Mouse (Mus musculus) heart, embryonic 12.5 days (tissue): ENCODE measurements around the gene Gm28044. TPM values are rescaled to one million over a fixed set of nuclear protein-coding genes. Genes with fewer than 3 reads are reported as not detected.
A peak's percentile ranks its signal among the peaks of the same experiment; 100 is the strongest.
"Not testable (repeated sequence)": the region's sequence is repeated elsewhere in the genome, so short reads cannot be mapped to it uniquely, and the experiment has no call there.

Experiments used
- ATAC-seq: fragments of 200-750 bp; cut with Nextera tagmentation; 2 replicates; pipeline ENCODE4 v1.8.0; 2017; ENCODE audit warnings: moderate TSS enrichment, moderate library complexity; ENCODE audit not compliant: insufficient number of reproducible peaks, low FRiP score
- H3K27ac ChIP-seq: fragments of 300-500 bp; sonication (generic); 2 replicates; pipeline ENCODE4 v1.5.1; 2016; ENCODE audit warnings: mild to moderate bottlenecking, moderate library complexity; ENCODE audit not compliant: poor library complexity, severe bottlenecking
- H3K27me3 ChIP-seq: fragments of 300-500 bp; sonication (generic); replicated peaks from 2 replicates; pipeline ENCODE4 v1.6.1; 2016; ENCODE audit warnings: mild to moderate bottlenecking, moderate library complexity
- H3K36me3 ChIP-seq: fragments of 300-500 bp; sonication (generic); 2 replicates; pipeline ENCODE4 v1.6.1; 2016; ENCODE audit warnings: mild to moderate bottlenecking, moderate library complexity
- H3K4me1 ChIP-seq: fragments of 300-500 bp; sonication (generic); replicated peaks from 2 replicates; pipeline ENCODE4 v1.6.1; 2016; ENCODE audit warnings: mild to moderate bottlenecking
- H3K4me2 ChIP-seq: fragments of 300-500 bp; sonication (generic); 2 replicates; pipeline ENCODE4 v1.6.1; 2016; ENCODE audit warnings: mild to moderate bottlenecking, moderate library complexity
- H3K4me3 ChIP-seq: fragments of 300-500 bp; sonication (generic); 2 replicates; pipeline ENCODE4 v1.5.1; 2016; ENCODE audit warnings: mild to moderate bottlenecking
- H3K9ac ChIP-seq: fragments of 300-500 bp; sonication (generic); 2 replicates; pipeline ENCODE4 v1.6.1; 2016; ENCODE audit warnings: mild to moderate bottlenecking, moderate library complexity
- H3K9me3 ChIP-seq: fragments of 300-500 bp; sonication (generic); replicated peaks from 2 replicates; pipeline ENCODE4 v1.6.1; 2016; ENCODE audit warnings: mild to moderate bottlenecking, moderate library complexity
- WGBS: fragments of 180-500 bp; shearing (Covaris S2); methylation state at CpG from one replicate; pipeline ENCODE4 v1.1.7; 2016; 5-methylcytosine and 5-hydroxymethylcytosine counted together
- polyA plus RNA-seq: library from polyadenylated mRNA; unstranded; fragments of >200 nt; fragmentation: Nextera tagmentation; extraction: Ambion mirVana; gene quantifications from 2 replicates; pipeline ENCODE4 v1.2.1, GENCODE M21; 2016

Gm28044 gene
- polyA plus RNA-seq, result 0.59 and 2.2 TPM in 2 replicates

- H3K27me3 ChIP-seq, result no peaks in the 10 kb centered on the region
- no peaks in the 10 kb centered on the region for H3K4me1 ChIP-seq
- H3K9ac ChIP-seq, result peak within 1 kb of the TSS; percentile 85
- WGBS, result 0% methylated on average over 15 of the region's 15 CpGs
- no peaks in the 10 kb centered on the region for H3K36me3 ChIP-seq
- peak within 1 kb of the TSS; percentile 77 for H3K4me2 ChIP-seq
- H3K27ac ChIP-seq, result peak within 1 kb of the TSS; percentile 78
- peak within 1 kb of the TSS; percentile 90 for H3K4me3 ChIP-seq
- H3K9me3 ChIP-seq, result no peaks in the 10 kb centered on the region
- peak; percentile 92 for ATAC-seq
Measured at GRCm38 (mm10) chr13:67360131-67360744, at the start of gene Gm28044, which contains the start of gene Zfp953. TSS of gene Gm28044 (minus strand) at chr13:67360536. TSS of gene Zfp953 (minus strand) at chr13:67360605.

GRCm38 (mm10) chr13:67399183-67399903, 39.0 kb upstream of the Gm28044 start, which contains the start of gene Zfp429:
TSS of gene Zfp429 (minus strand) at chr13:67399819.
- peak within 1 kb of the TSS; percentile 57 for H3K27ac ChIP-seq
- WGBS, result 3% methylated on average over 15 of the region's 16 CpGs
- not testable (repeated sequence) for H3K4me1 ChIP-seq

GRCm38 (mm10) chr13:67376255-67376654, 15.9 kb upstream of the Gm28044 start:
- not testable (repeated sequence) for H3K9ac ChIP-seq, H3K4me1 ChIP-seq, ATAC-seq, H3K27ac ChIP-seq, H3K4me3 ChIP-seq, H3K36me3 ChIP-seq, H3K9me3 ChIP-seq, H3K4me2 ChIP-seq, H3K27me3 ChIP-seq
- WGBS, result 75% methylated on average over 3 of the region's 3 CpGs

More at GRCm38 (mm10) chr13:67399183-67399903, 39.0 kb upstream of the Gm28044 start, which contains the start of gene Zfp429:
- not testable (repeated sequence) for H3K27me3 ChIP-seq, H3K9me3 ChIP-seq
- ATAC-seq, result peak; percentile 93
- H3K36me3 ChIP-seq, result peaks cover 10% of the 10 kb centered on the region; the same call in 1 of the 2 replicates
- peak within 1 kb of the TSS; percentile 85 for H3K4me3 ChIP-seq
- H3K4me2 ChIP-seq, result peak within 1 kb of the TSS; percentile 71
- peak within 1 kb of the TSS; percentile 74 for H3K9ac ChIP-seq

- peak within 1 kb of the TSS; percentile 67 for H3K4me2 ChIP-seq
- not testable (repeated sequence) for H3K36me3 ChIP-seq, H3K27ac ChIP-seq, H3K4me1 ChIP-seq, H3K27me3 ChIP-seq, H3K9me3 ChIP-seq
- peak; percentile 96 for ATAC-seq
- H3K4me3 ChIP-seq, result peak within 1 kb of the TSS; percentile 62
- peak within 1 kb of the TSS; percentile 65 for H3K9ac ChIP-seq
- WGBS, result 15% methylated on average over 13 of the region's 15 CpGs
Measured at GRCm38 (mm10) chr13:67375050-67375911, 14.9 kb upstream of the Gm28044 start, which contains the start of the genes Gm28041 and Zfp456. TSS of gene Gm28041 (minus strand) at chr13:67375733. TSS of gene Zfp456 (minus strand) at chr13:67375810.

DNA sequence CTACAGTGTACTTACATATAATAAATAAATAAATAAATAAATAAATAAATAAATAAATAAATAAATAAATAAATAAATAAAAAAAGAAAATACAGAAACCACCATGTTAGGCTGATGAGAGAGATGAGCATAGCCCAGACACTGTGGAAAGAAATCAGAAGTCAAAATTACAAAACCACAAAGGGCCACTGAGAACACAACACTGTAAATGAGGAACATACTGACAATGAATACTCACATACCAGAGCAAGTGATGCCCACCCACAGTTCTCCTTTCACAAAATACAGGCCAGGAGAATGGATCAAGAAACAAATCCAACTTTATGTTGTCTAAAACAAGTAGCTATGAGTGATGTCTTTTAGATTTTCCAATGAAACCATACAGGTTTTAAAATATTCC, 8.5 kb downstream of the Gm28044 start:
- Histone ChIP-seq H3K4me1 (no peaks in the 10 kb centered on the region), H3K27me3 (no peaks in the 10 kb centered on the region), H3K27ac (no peak overlapping the region), H3K36me3 (no peaks in the 10 kb centered on the region), H3K9me3 (no peaks in the 10 kb centered on the region), H3K9ac (no peak overlapping the region), H3K4me3 (no peak overlapping the region), H3K4me2 (no peak overlapping the region)
- ATAC-seq, result no peak

DNA sequence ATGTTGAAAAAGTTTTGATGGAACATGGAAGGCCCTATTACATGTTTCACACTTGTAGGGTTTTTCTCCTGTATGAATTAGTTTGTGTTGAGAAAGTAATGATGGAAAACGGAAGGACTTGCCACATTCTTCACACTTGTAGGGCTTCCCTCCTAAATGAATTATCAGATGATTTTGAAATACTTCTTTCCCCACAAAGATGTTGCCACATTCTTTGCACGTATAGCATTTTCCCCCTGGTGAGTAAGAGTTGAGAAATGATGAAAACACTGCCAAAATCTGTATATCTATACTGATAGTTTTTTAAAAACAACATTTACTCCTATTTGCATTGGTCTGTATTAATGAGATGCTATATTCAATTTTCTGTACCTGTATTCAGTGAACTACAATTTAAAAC, 16.9 kb downstream of the Gm28044 start:
- Histone ChIP-seq H3K9me3 (no peaks in the 10 kb centered on the region), H3K9ac (no peak overlapping the region), H3K4me3 (no peak overlapping the region), H3K4me2 (no peak overlapping the region), H3K4me1 (no peaks in the 10 kb centered on the region), H3K27ac (no peak overlapping the region), H3K36me3 (peaks cover 17% of the 10 kb centered on the region), H3K27me3 (no peaks in the 10 kb centered on the region)
- ATAC-seq, result no peak
- WGBS, result 80% methylated on average over 2 of the region's 2 CpGs

DNA sequence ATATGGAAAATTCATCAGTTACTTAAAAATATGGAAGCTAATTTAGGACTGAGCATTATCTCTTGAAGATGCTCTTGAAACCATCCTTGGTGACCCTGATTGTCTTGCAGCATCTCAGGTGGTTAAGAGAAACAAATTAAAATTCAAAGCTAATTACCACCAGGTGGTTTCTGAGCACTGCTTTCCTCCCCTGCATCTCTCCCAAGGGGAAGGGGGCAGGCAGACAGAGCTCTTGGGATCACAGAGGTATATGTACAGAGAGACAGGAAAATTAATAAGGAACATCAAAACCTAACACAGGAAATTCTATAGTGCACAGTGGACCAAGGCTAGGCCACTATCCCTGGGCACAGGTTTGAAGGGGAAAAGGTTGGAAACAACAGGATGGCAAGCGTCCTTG, 27.5 kb downstream of the Gm28044 start:
- no peaks in the 10 kb centered on the region for H3K27me3 ChIP-seq
- no peaks in the 10 kb centered on the region for H3K9me3 ChIP-seq
- peak overlapping the region; percentile 73 for H3K4me2 ChIP-seq
- 68% methylated on average over 1 of the region's 1 CpGs for WGBS
- no peak overlapping the region for H3K27ac ChIP-seq
- H3K4me1 ChIP-seq, result peaks cover 3% of the 10 kb centered on the region
- ATAC-seq, result 0 out of 2 replicates have a peak, but pooled peaks have one; percentile 12
- peak overlapping the region; percentile 72 for H3K9ac ChIP-seq
- H3K4me3 ChIP-seq, result peak overlapping the region; percentile 64
- H3K36me3 ChIP-seq, result no peaks in the 10 kb centered on the region

DNA sequence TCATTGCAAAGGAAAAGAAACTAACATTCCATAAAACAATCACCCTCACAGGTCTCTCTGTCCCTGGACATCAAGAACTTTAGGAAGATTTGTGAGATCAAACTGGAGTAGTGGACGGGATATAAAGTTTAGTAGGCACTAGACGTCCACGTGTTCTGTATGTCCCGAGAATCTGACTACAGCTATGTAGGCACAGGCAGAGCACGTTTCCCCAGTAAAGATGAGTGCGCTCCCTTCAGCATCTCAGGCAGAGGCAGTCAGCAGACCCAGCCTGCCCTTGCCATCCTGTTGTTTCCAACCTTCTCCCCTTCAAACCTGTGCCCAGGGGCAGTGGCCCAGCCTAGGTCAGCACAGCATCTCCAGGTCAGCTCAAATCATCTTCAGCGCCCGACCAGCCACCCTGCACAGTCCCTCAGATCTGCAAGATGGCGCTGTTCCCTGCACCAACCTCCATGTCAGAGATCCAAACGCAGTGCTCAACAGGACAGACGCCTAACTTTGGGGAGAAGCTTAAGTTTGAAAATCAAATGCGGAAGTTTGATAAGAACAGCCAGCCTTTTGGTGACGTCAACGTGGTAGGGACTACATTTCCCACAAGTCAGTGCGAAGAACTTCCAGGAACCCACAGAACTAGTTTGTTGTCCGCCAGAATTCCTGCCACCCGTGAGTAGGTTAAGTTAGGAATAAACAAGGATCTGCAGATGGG, 28.2 kb downstream of the Gm28044 start, which contains the start of gene Zfp595:
Gene Zfp595, minus strand, starts transcription at position 552 of the 706 bp plus-strand sequence.
- Histone ChIP-seq H3K36me3 (no peaks in the 10 kb centered on the region), H3K27me3 (no peaks in the 10 kb centered on the region), H3K4me1 (peaks cover 3% of the 10 kb centered on the region), H3K27ac (peak within 1 kb of the TSS; percentile 56; the same call in 1 of the 2 replicates), H3K4me3 (peak within 1 kb of the TSS; percentile 64), H3K9ac (peak within 1 kb of the TSS; percentile 72), H3K4me2 (peak within 1 kb of the TSS; percentile 73), H3K9me3 (no peaks in the 10 kb centered on the region)
- WGBS, result 15% methylated on average over 17 of the region's 17 CpGs
- ATAC-seq, result peak; percentile 89

DNA sequence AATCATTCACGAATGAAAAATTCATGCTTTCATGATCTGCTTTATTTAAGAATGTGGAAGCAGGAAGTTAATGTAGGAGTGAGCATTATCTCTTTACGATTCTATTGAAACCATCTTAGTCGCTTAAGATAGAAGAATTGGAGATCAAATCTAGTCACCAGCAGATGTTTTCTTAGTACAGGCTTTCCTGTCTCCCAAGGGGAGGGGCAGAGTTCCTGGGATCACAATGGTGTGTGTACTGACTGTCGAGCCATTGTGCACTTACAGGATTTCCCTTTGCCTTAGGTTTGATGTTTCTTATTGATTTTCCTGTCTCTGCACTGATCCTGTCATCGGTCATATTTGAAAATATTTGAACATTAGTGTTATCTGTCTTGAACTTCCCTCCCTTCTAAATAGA, 53.6 kb downstream of the Gm28044 start:
- no peak overlapping the region for H3K9ac ChIP-seq

More for the DNA sequence above, 53.6 kb downstream of the Gm28044 start:
- no peaks in the 10 kb centered on the region for H3K36me3 ChIP-seq
- H3K4me3 ChIP-seq, result peak overlapping the region; percentile 60
- H3K27me3 ChIP-seq, result no peaks in the 10 kb centered on the region
- ATAC-seq, result 0 out of 2 replicates have a peak, but pooled peaks have one; percentile 17
- H3K4me2 ChIP-seq, result peak overlapping the region; percentile 74
- no peak overlapping the region for H3K27ac ChIP-seq
- H3K4me1 ChIP-seq, result 0 out of 2 replicates have a peak, but pooled peaks cover 4% of the 10 kb centered on the region
- no peaks in the 10 kb centered on the region; the same call in 1 of the 2 replicates for H3K9me3 ChIP-seq
- 26% methylated on average over 5 of the region's 5 CpGs for WGBS
